Mouse (Mus musculus) kidney, postnatal 0 days (tissue): ENCODE results near the gene Pole3. TPM values are rescaled to one million over a fixed set of nuclear protein-coding genes. Genes with fewer than 3 reads are reported as not detected.

ENCODE experiments used
- ATAC-seq: fragments of 200-750 bp; cut with Nextera tagmentation; replicated peaks from 2 replicates; pipeline ENCODE4 v1.8.0; 2017; ENCODE audit warnings: low read depth, moderate number of reproducible peaks, moderate TSS enrichment, moderate library complexity; ENCODE audit not compliant: low FRiP score
- DNase-seq: peaks from one replicate; pipeline ENCODE4 v3.0.0-alpha.2; 2016; ENCODE audit warnings: low spot score
- H3K27ac ChIP-seq: fragments of 300-500 bp; sonication (generic); 2 replicates; pipeline ENCODE4 v1.5.1; 2014; ENCODE audit warnings: mild to moderate bottlenecking
- H3K27me3 ChIP-seq: fragments of 300-500 bp; sonication (generic); 2 replicates; pipeline ENCODE4 v1.6.1; 2014; ENCODE audit warnings: low read length, mixed read lengths; ENCODE audit not compliant: insufficient read depth
- H3K36me3 ChIP-seq: fragments of 300-500 bp; sonication (generic); 2 replicates; pipeline ENCODE4 v1.6.1; 2014; ENCODE audit warnings: low read length, mixed read lengths; ENCODE audit not compliant: insufficient read depth
- H3K4me1 ChIP-seq: fragments of 300-500 bp; sonication (generic); replicated peaks from 2 replicates; pipeline ENCODE4 v1.6.1; 2014; ENCODE audit warnings: antibody characterized with exemption, low read length, mixed read lengths; ENCODE audit not compliant: insufficient read depth
- H3K4me2 ChIP-seq: fragments of 300-500 bp; sonication (generic); 2 replicates; pipeline ENCODE4 v1.6.1; 2014; ENCODE audit warnings: mild to moderate bottlenecking, low read length, moderate library complexity, mixed read lengths
- H3K4me3 ChIP-seq: fragments of 300-500 bp; sonication (generic); replicated peaks from 2 replicates; pipeline ENCODE4 v1.5.1; 2014; ENCODE audit warnings: low read depth, low read length
- H3K9ac ChIP-seq: fragments of 300-500 bp; sonication (generic); 2 replicates; pipeline ENCODE4 v1.6.1; 2014; ENCODE audit warnings: low read depth, low read length
- H3K9me3 ChIP-seq: fragments of 300-500 bp; sonication (generic); replicated peaks from 2 replicates; pipeline ENCODE4 v1.6.1; 2016; ENCODE audit warnings: low read length, inconsistent platforms, mixed read lengths
- CTCF ChIP-seq: IDR thresholded peaks from 2 replicates; pipeline ENCODE4 v1.5.1; 2016; ENCODE audit warnings: antibody characterized with exemption, low read depth, mild to moderate bottlenecking, moderate library complexity
- WGBS: fragments of 180-500 bp; shearing (Covaris S2); extraction: QIAGEN DNeasy Blood & Tissue Kit; methylation state at CpG from one replicate; pipeline ENCODE4 v1.1.7; 2014; 5-methylcytosine and 5-hydroxymethylcytosine counted together
- polyA plus RNA-seq: library from polyadenylated mRNA; unstranded; fragments of >200 nt; fragmentation: Nextera tagmentation; extraction: Ambion mirVana; gene quantifications from 2 replicates; pipeline ENCODE4 v1.2.1, GENCODE M21; 2015

Gene Pole3
- polyA plus RNA-seq, 1 experiment from 2014 or later: 62.0 TPM

- TF ChIP-seq CTCF: no peak
- DNase-seq (no peak), ATAC-seq (no peak)
- Histone ChIP-seq H3K9me3 (no peaks in the 10 kb centered on the region), H3K4me2 (no peak overlapping the region), H3K9ac (no peak overlapping the region), H3K36me3 (no peaks in the 10 kb centered on the region), H3K4me1 (peaks cover 38% of the 10 kb centered on the region), H3K4me3 (no peak overlapping the region), H3K27me3 (no peaks in the 10 kb centered on the region), H3K27ac (no peak overlapping the region)
- 85% methylated on average over 2 of the region's 2 CpGs for WGBS
These were observed 3.9 kb downstream of the Pole3 start for GRCm38 (mm10) chr4:62520892-62521400.

DNA sequence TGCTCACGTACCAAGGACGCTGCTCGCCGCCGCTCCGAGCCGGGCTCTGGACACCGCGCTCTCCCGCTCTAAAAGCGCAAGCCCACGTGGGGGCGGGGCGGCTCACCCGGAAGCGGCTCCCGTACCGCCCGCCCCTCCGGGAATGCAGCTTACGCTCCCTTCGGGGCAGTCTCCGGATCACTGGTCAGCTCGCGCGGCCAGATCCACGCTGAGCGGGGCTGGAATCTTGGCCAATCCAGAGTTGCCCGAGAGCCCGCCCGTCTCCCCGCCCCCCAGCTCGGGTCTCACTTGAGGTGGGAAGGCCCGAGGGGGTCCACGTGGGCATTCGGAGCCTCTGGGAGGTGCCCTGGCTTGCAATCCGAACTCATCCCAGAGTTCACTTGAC is 5.0 kb downstream of the Pole3 start, which contains the start of gene Alad:
Gene Alad, minus strand, starts transcription at position 70 of the 385 bp plus-strand sequence.
- DNase-seq: peak; percentile 94
- Histone ChIP-seq H3K4me1 (peaks cover 44% of the 10 kb centered on the region), H3K27me3 (no peaks in the 10 kb centered on the region), H3K27ac (peak within 1 kb of the TSS; percentile 90), H3K9me3 (no peaks in the 10 kb centered on the region), H3K4me2 (peak within 1 kb of the TSS; percentile 88), H3K9ac (peak within 1 kb of the TSS; percentile 78), H3K4me3 (peak within 1 kb of the TSS; percentile 83), H3K36me3 (no peaks in the 10 kb centered on the region)
- under 1% methylated on average over 36 of the region's 37 CpGs for WGBS
- no peak for TF ChIP-seq CTCF
- peak; percentile 95 for ATAC-seq

GRCm38 (mm10) chr4:62519122-62519848 is 5.6 kb downstream of the Pole3 start:
- under 1% methylated on average over 26 of the region's 26 CpGs for WGBS
- ATAC-seq: peak; percentile 60
- peak; percentile 40 for DNase-seq
- H3K27me3 ChIP-seq: no peaks in the 10 kb centered on the region
- peak overlapping the region; percentile 90 for H3K27ac ChIP-seq
- H3K36me3 ChIP-seq: no peaks in the 10 kb centered on the region
- TF ChIP-seq CTCF: no peak
- H3K4me2 ChIP-seq: peak overlapping the region; percentile 88
- H3K4me3 ChIP-seq: peak overlapping the region; percentile 83
- peak overlapping the region; percentile 78 for H3K9ac ChIP-seq
- H3K4me1 ChIP-seq: peaks cover 42% of the 10 kb centered on the region
- H3K9me3 ChIP-seq: no peaks in the 10 kb centered on the region

DNA sequence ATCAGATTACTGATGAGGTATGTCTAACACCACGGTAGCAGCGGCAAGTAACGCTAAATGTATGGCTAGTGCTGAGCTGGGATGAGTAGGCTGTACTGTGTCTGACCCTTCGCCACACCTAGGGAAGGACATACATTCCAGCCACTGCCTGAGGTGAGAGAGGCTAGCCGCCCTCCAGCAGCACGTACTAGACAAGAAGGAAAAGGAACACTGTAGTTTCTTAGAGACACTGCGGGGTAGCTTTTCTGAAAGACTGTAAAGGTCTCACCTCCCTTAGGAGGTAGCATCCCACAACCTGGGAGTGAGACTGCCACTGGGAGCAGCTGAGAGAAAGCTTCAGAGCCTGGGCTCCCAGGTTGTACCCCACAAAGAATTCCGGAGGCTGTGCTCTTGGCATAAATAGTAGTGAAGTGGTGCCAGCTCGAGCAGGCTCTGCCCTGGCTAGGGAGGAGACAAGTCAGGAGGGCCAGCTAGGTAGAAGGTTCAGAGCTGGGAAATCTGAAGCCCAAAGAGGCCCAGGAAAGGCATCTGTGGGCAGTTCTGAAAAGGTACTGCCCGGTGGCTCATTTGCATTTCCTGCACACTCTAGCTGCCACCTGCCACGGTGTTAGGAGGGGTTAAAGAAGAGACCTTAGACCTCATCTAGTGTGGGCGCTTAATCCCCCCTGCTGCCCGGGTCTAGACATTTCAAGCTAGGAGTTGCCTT is 6.3 kb downstream of the Pole3 start:
- 29% methylated on average over 13 of the region's 13 CpGs for WGBS
- TF ChIP-seq CTCF: peak; percentile 16; the same call in 1 of the 2 replicates
- no peak for DNase-seq
- H3K4me3 ChIP-seq: peak overlapping the region; percentile 83
- H3K27me3 ChIP-seq: no peaks in the 10 kb centered on the region
- peak overlapping the region; percentile 90 for H3K27ac ChIP-seq
- H3K4me1 ChIP-seq: peaks cover 38% of the 10 kb centered on the region
- peak; percentile 17; the same call in 1 of the 2 replicates for ATAC-seq
- H3K4me2 ChIP-seq: peak overlapping the region; percentile 88
- no peaks in the 10 kb centered on the region for H3K9me3 ChIP-seq
- peak overlapping the region; percentile 78 for H3K9ac ChIP-seq
- no peaks in the 10 kb centered on the region for H3K36me3 ChIP-seq

GRCm38 (mm10) chr4:62517538-62518415 is 7.1 kb downstream of the Pole3 start:
- Histone ChIP-seq H3K36me3 (peaks cover 7% of the 10 kb centered on the region; the same call in 1 of the 2 replicates), H3K27me3 (no peaks in the 10 kb centered on the region), H3K9ac (peak overlapping the region; percentile 78; the same call in 1 of the 2 replicates), H3K4me3 (peak overlapping the region; percentile 83; the same call in 1 of the 2 replicates), H3K9me3 (no peaks in the 10 kb centered on the region), H3K4me1 (peaks cover 38% of the 10 kb centered on the region), H3K27ac (peak overlapping the region; percentile 90; the same call in 1 of the 2 replicates), H3K4me2 (peak overlapping the region; percentile 88)
- WGBS: 58% methylated on average over 10 of the region's 10 CpGs
- DNase-seq (no peak), ATAC-seq (no peak)
- TF ChIP-seq CTCF: no peak
